ENCODE assay signal across 8 mouse cellular contexts in genomic region chr11:3534956-3535355, GRCm38 (mm10). TPM values are rescaled to one million over a fixed set of nuclear protein-coding genes. Genes with fewer than 3 reads are reported as not detected.
DNase-seq lines count a peak whose midpoint lies in the region; ATAC-seq and TF ChIP-seq lines count a peak whose summit lies in the region.

No protein-coding gene starts in this region.

- 16% methylated on average over 8 of the region's 8 CpGs for WGBS in embryonic facial prominence, embryonic 15.5 days
- WGBS in intestine, postnatal 0 days, result 19% methylated on average over 8 of the region's 8 CpGs

- no peaks in the 10 kb centered on the region for H3K27me3 ChIP-seq in embryonic facial prominence, embryonic 15.5 days
- H3K27me3 ChIP-seq in intestine, postnatal 0 days (replicated peaks; ENCODE audit: control insufficient read depth, insufficient read depth, low read length), result no peaks in the 10 kb centered on the region

- peaks cover 44% of the 10 kb centered on the region for H3K4me1 ChIP-seq in embryonic facial prominence, embryonic 15.5 days
- peaks cover 11% of the 10 kb centered on the region for H3K4me1 ChIP-seq in intestine, postnatal 0 days (replicated peaks; ENCODE audit: control insufficient read depth, insufficient read depth, low read length)

- H3K4me3 ChIP-seq in embryonic facial prominence, embryonic 15.5 days (replicated peaks), result peak overlapping the region; percentile 57
- peak overlapping the region; percentile 49; the same call in 1 of the 2 replicates for H3K4me3 ChIP-seq in intestine, postnatal 0 days (ENCODE audit: low read depth, low read length)

- no peaks in the 10 kb centered on the region for H3K9me3 ChIP-seq in embryonic facial prominence, embryonic 15.5 days (replicated peaks)
- H3K9me3 ChIP-seq in intestine, postnatal 0 days (ENCODE audit: control insufficient read depth), result no peaks in the 10 kb centered on the region

- no peak overlapping the region for H3K9ac ChIP-seq in embryonic facial prominence, embryonic 15.5 days
- peak overlapping the region; percentile 34; the same call in 1 of the 2 replicates for H3K9ac ChIP-seq in intestine, postnatal 0 days (ENCODE audit: low read depth, low read length)

- TF ChIP-seq CTCF in intestine, postnatal 0 days (IDR thresholded peaks at IDR 0.05; ENCODE audit: low read depth), result no peak

- DNase-seq in left cerebral cortex, adult 11 months (ENCODE audit: low spot score), result peak; percentile 44
- no peak for DNase-seq in left cerebral cortex, postnatal 10 days (ENCODE audit: extremely low spot score in 1 of 2, low spot score in 2 of 2)
- DNase-seq in adrenal gland, adult 8-10 months, result no peak
- no peak for DNase-seq in adrenal gland, adult (ENCODE audit: inconsistent age in 2 of 2, low spot score in 1 of 2)
- no peak for DNase-seq in kidney, adult 9 months

- intact Hi-C loops in left cerebral cortex, postnatal 10 days (cut with DNase I), result loop anchor here (5.0 to 10.0 kb wide), 4 partner anchors 97 to 380 kb away; partner anchors contain the start of genes Morc2a and Slc35e4

- H3K4me2 ChIP-seq in embryonic facial prominence, embryonic 15.5 days (replicated peaks), result peak overlapping the region; percentile 85
- H3K4me2 ChIP-seq in intestine, postnatal 0 days (replicated peaks; ENCODE audit: low read depth), result peak overlapping the region; percentile 95

- 0 out of 2 replicates have a peak, but pooled peaks have one; percentile 1 for ATAC-seq in embryonic facial prominence, embryonic 15.5 days (ENCODE audit: insufficient number of reproducible peaks, low FRiP score, low TSS enrichment, low read depth)
- ATAC-seq in intestine, postnatal 0 days, result no peak
- ATAC-seq in monocyte, adult 5-6 weeks (replicated peaks; ENCODE audit: insufficient number of reproducible peaks, low FRiP score, low TSS enrichment, poor library complexity, severe bottlenecking), result peak; percentile 44

- peak overlapping the region; percentile 97; the same call in 1 of the 2 replicates for H3K27ac ChIP-seq in embryonic facial prominence, embryonic 15.5 days (replicated peaks)
- H3K27ac ChIP-seq in intestine, postnatal 0 days (ENCODE audit: low read depth, low read length), result no peak overlapping the region

- peaks cover 39% of the 10 kb centered on the region for H3K36me3 ChIP-seq in embryonic facial prominence, embryonic 15.5 days
- peaks cover 39% of the 10 kb centered on the region for H3K36me3 ChIP-seq in intestine, postnatal 0 days (ENCODE audit: control insufficient read depth, insufficient read depth)

RNA-seq across cellular contexts. Expression of gene Smtn, which starts 5.5 kb away (rescaled TPM):
- 10 to 100 TPM; 11.8 to 14.6 TPM for total RNA-seq in left cerebral cortex, postnatal 10 days (2021)
- polyA plus RNA-seq in embryonic facial prominence, embryonic 15.5 days (2015; fragmentation: Nextera tagmentation; extraction: Ambion mirVana), result 89.2 and 93.7 TPM in 2 replicates
- polyA plus RNA-seq in intestine, postnatal 0 days (2015; fragmentation: Nextera tagmentation; extraction: Ambion mirVana), result 75.1 and 82.9 TPM in 2 replicates
- 1.4 to 6.2 TPM (median 2.6 TPM) in 3 replicates for total RNA-seq in monocyte, adult 5-6 weeks (2017)
- 10 to 100 TPM; 36.6 to 93.0 (median 52.5) TPM for total RNA-seq in adrenal gland, adult 8-10 months (2022)

RNA-seq across cellular contexts. Expression of gene Selenom, which starts 20.5 kb away (rescaled TPM):
- total RNA-seq in left cerebral cortex, postnatal 10 days (2021), result 100 to 1,000 TPM; 198 TPM
- 197 and 208 TPM in 2 replicates for polyA plus RNA-seq in embryonic facial prominence, embryonic 15.5 days (2015; fragmentation: Nextera tagmentation; extraction: Ambion mirVana)
- 283 and 284 TPM in 2 replicates for polyA plus RNA-seq in intestine, postnatal 0 days (2015; fragmentation: Nextera tagmentation; extraction: Ambion mirVana)
- 3.0 to 22.8 TPM (median 7.5 TPM) in 3 replicates for total RNA-seq in monocyte, adult 5-6 weeks (2017)
- 10 to 100 TPM; 39.2 to 61.9 (median 57.1) TPM for total RNA-seq in adrenal gland, adult 8-10 months (2022)

RNA-seq across cellular contexts. Expression of gene Inpp5j, which starts 30.3 kb away (rescaled TPM):
- 10 to 100 TPM; 34.7 to 40.4 TPM for total RNA-seq in left cerebral cortex, postnatal 10 days (2021)
- polyA plus RNA-seq in embryonic facial prominence, embryonic 15.5 days (2015; fragmentation: Nextera tagmentation; extraction: Ambion mirVana), result 1.7 and 1.9 TPM in 2 replicates
- 6.8 and 6.9 TPM in 2 replicates for polyA plus RNA-seq in intestine, postnatal 0 days (2015; fragmentation: Nextera tagmentation; extraction: Ambion mirVana)
- total RNA-seq in monocyte, adult 5-6 weeks (2017), result 0.68 to 5.5 TPM (median 2.3 TPM) in 3 replicates
- total RNA-seq in adrenal gland, adult 8-10 months (2022), result 1 to 10 TPM in 1 of 4 experiments, under 1 TPM in 3; 0.55 to 1.0 (median 0.75) TPM

RNA-seq across cellular contexts. Expression of gene Pla2g3, which starts 46.9 kb away (rescaled TPM):
- 10 to 100 TPM in 1 of 2 experiments, 1 to 10 TPM in 1; 6.9 to 19.4 TPM for total RNA-seq in left cerebral cortex, postnatal 10 days (2021)
- 1.1 and 1.5 TPM in 2 replicates for polyA plus RNA-seq in embryonic facial prominence, embryonic 15.5 days (2015; fragmentation: Nextera tagmentation; extraction: Ambion mirVana)
- polyA plus RNA-seq in intestine, postnatal 0 days (2015; fragmentation: Nextera tagmentation; extraction: Ambion mirVana), result 0.17 and 0.30 TPM in 2 replicates
- total RNA-seq in monocyte, adult 5-6 weeks (2017), result 0.29 to 3.8 TPM in 2 of 3 replicates, not detected in the other
- under 1 TPM; 0.17 to 0.59 (median 0.43) TPM for total RNA-seq in adrenal gland, adult 8-10 months (2022)
